Mouse (Mus musculus) macrophage (primary cell): ENCODE results near the gene Slc39a10. TPM values are rescaled to one million over a fixed set of nuclear protein-coding genes. Genes with fewer than 3 reads are reported as not detected.

ENCODE experiments used
- H3K27ac ChIP-seq: fragments of 350-480 bp; formaldehyde crosslinking; 2 replicates; pipeline ENCODE4 v1.9.0; 2021
- H3K36me3 ChIP-seq: fragments of 350-480 bp; formaldehyde crosslinking; 2 replicates; pipeline ENCODE4 v1.9.0; 2021; ENCODE audit errors: inconsistent target
- H3K4me3 ChIP-seq: fragments of 350-480 bp; formaldehyde crosslinking; 2 replicates; pipeline ENCODE4 v1.9.0; 2021; ENCODE audit errors: inconsistent target
- H3K79me2 ChIP-seq: fragments of 350-480 bp; formaldehyde crosslinking; 2 replicates; pipeline ENCODE4 v1.9.0; 2021; ENCODE audit errors: inconsistent target
- WGBS: methylation state at CpG from one replicate; pipeline ENCODE4 v1.1.7; 2026; ENCODE audit warnings: inconsistent platforms; ENCODE audit not compliant: missing documents; 5-methylcytosine and 5-hydroxymethylcytosine counted together
- polyA plus RNA-seq: library from polyadenylated mRNA; stranded (reverse); fragments of 250-400 nt; gene quantifications from 3 replicates; pipeline ENCODE4 v1.2.4, GENCODE M21; 2018; ENCODE audit warnings: inconsistent platforms

Slc39a10 gene
- polyA plus RNA-seq, 1 experiment from 2014 or later = 20.8 TPM

DNA sequence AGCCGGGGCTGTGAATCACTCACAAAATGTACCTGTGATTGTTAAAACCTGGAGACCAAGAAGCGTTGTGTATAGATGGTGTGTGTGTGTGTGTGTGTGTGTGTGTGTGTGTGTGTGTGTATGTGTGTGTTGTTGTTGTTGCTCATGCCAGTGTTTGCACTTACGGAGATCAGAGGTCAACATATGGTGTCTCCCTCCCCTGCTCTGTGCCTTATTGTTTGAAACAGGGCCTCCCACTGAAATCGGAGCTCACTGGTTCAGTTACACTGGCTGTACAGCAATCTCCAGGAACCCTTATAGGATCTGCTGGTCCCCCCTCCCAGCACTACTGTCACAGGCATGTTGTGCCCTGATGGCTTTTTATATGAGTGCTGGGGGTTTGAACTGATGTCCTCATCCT lies 3.9 kb downstream of the Slc39a10 start:
- Histone ChIP-seq H3K79me2 (no peaks in the 10 kb centered on the region), H3K27ac (no peak overlapping the region), H3K4me3 (no peak overlapping the region), H3K36me3 (no peaks in the 10 kb centered on the region)
- WGBS = 93% methylated on average over 3 of the region's 4 CpGs

- Histone ChIP-seq H3K27ac (no peak overlapping the region), H3K4me3 (no peak overlapping the region), H3K36me3 (no peaks in the 10 kb centered on the region), H3K79me2 (no peaks in the 10 kb centered on the region)
- 100% methylated on average over 2 of the region's 2 CpGs for WGBS
Observed at GRCm38 (mm10) chr1:46888324-46888723, 4.3 kb downstream of the Slc39a10 start.

DNA sequence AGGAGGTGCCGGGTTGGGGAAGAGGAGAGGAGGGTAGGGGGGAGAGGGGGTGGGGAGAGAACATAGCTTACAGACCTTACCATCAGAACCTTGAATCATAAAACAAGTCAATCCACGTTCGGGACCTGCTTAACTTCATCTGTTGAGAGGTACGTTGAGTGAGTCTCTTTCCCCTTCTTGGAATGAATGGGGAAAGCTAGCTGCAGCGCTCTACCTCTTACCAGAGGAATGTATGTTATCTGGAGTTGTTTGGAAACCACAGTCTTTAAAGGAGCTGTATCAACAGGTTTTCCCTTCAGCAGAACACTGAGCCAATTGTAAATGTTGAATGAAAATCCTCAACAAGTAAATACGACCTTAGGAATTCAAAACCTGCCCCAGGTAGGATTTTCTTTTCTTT lies 4.7 kb downstream of the Slc39a10 start:
- H3K27ac ChIP-seq = no peak overlapping the region
- no peaks in the 10 kb centered on the region for H3K79me2 ChIP-seq
- 93% methylated on average over 6 of the region's 6 CpGs for WGBS
- H3K4me3 ChIP-seq = no peak overlapping the region
- no peaks in the 10 kb centered on the region for H3K36me3 ChIP-seq

- 91% methylated on average over 9 of the region's 9 CpGs for WGBS
- Histone ChIP-seq H3K79me2 (no peaks in the 10 kb centered on the region), H3K27ac (no peak overlapping the region), H3K4me3 (no peak overlapping the region), H3K36me3 (no peaks in the 10 kb centered on the region)
Observed at GRCm38 (mm10) chr1:46886091-46886490, 6.6 kb downstream of the Slc39a10 start.

DNA sequence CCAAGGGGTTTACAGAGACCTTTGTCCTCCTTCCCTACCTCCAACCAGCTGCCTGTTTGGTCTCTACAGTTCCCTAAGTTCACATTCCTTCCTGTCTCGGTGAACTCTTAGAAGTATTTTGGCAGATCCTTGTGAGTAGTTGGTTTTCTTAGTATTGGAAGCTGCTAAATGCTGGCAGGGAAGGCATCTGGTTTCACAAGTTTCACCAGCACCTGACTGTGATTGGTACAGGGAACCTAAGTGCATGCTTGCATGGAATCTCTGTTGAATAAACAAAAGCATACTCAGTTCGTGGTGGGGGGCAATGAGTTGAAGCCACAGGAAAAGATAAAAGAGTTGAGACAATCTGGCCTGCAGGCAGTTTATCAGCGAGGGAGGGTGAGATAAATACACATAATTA lies 7.4 kb downstream of the Slc39a10 start:
- no peaks in the 10 kb centered on the region for H3K36me3 ChIP-seq
- no peak overlapping the region for H3K4me3 ChIP-seq
- no peak overlapping the region for H3K27ac ChIP-seq
- H3K79me2 ChIP-seq = no peaks in the 10 kb centered on the region
- 76% methylated on average over 2 of the region's 3 CpGs for WGBS

GRCm38 (mm10) chr1:46879951-46880350 lies 12.7 kb downstream of the Slc39a10 start:
- Histone ChIP-seq H3K27ac (no peak overlapping the region), H3K36me3 (no peaks in the 10 kb centered on the region), H3K79me2 (no peaks in the 10 kb centered on the region), H3K4me3 (no peak overlapping the region)

DNA sequence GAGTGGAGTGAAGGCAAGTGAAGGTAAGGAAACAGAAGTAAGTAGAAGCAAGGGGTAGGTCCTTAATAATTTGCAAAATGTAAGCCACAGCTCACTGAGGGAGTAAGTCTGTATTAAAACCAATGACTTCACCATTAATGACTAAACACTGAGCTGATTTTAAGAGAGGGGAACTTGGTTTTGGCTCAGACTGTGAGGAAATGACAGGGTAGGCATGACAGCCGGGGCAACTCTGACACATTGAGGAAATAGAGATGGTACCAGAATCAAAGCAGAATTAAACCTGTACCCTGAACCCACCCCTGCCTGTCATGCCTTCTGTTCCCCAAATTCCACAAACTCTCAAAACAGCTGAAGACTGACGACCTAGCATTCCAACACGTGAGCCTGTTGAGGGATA lies 18.9 kb downstream of the Slc39a10 start:
- peak overlapping the region; percentile 86 for H3K27ac ChIP-seq
- no peak overlapping the region for H3K4me3 ChIP-seq
- WGBS = 27% methylated on average over 3 of the region's 3 CpGs
- no peaks in the 10 kb centered on the region for H3K79me2 ChIP-seq
- no peaks in the 10 kb centered on the region for H3K36me3 ChIP-seq

GRCm38 (mm10) chr1:46869788-46870187 lies 22.9 kb downstream of the Slc39a10 start:
- Histone ChIP-seq H3K4me3 (no peak overlapping the region), H3K79me2 (no peaks in the 10 kb centered on the region), H3K36me3 (no peaks in the 10 kb centered on the region), H3K27ac (no peak overlapping the region)

- no peaks in the 10 kb centered on the region for H3K79me2 ChIP-seq
- H3K27ac ChIP-seq = peak overlapping the region; percentile 64
- no peak overlapping the region for H3K4me3 ChIP-seq
- no peaks in the 10 kb centered on the region for H3K36me3 ChIP-seq
- 79% methylated on average over 7 of the region's 7 CpGs for WGBS
Observed at GRCm38 (mm10) chr1:46864175-46864885, 28.3 kb downstream of the Slc39a10 start.

DNA sequence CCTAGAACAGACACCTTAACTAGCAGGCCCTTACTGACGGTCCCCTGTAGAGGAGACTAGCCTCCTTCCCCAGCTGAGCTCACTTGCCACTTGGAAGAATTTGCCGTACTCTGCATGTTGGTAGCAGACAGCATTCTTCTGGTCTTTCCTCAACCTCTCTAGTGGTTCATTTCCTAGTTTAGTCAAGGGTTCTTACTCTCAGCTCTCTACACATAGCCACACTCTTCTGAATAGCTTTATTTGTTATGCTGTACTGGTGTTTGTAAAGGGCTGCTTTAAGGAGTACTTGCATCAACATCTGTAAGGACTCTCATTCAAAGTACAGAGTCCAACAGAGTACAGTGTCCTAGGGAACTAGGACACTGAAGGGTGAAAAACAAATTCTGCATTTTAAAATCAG lies 29.2 kb downstream of the Slc39a10 start:
- Histone ChIP-seq H3K79me2 (no peaks in the 10 kb centered on the region), H3K27ac (peak overlapping the region; percentile 64), H3K36me3 (no peaks in the 10 kb centered on the region), H3K4me3 (no peak overlapping the region)
- WGBS = 89% methylated on average over 2 of the region's 2 CpGs

DNA sequence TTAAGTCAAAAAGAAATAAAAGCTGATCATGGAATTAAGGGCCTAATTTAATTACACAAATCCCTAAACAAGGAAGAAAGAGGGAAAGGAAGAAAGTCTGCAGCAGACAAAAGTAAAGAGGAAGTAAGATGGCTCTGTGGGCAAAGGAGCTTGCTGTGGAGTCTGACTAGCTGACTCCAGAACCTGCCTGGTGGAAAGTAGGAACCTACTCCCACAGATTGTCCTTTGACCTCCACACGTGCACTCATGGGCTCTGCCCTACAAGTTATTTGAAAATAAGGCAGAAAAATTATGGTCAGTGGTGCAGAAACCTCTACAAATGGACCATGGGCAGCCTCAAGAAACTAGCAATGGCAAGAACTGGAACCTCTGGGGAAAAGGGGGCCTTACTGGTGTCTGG lies 32.6 kb downstream of the Slc39a10 start:
- Histone ChIP-seq H3K27ac (peak overlapping the region; percentile 24; the same call in 1 of the 2 replicates), H3K36me3 (no peaks in the 10 kb centered on the region), H3K4me3 (no peak overlapping the region), H3K79me2 (no peaks in the 10 kb centered on the region)
- WGBS = 10% methylated on average over 1 of the region's 1 CpGs

- no peak overlapping the region for H3K27ac ChIP-seq
- H3K79me2 ChIP-seq = no peaks in the 10 kb centered on the region
- WGBS = 85% methylated on average over 5 of the region's 5 CpGs
- no peak overlapping the region for H3K4me3 ChIP-seq
- no peaks in the 10 kb centered on the region for H3K36me3 ChIP-seq
Observed at GRCm38 (mm10) chr1:46858579-46858978, 34.1 kb downstream of the Slc39a10 start.

DNA sequence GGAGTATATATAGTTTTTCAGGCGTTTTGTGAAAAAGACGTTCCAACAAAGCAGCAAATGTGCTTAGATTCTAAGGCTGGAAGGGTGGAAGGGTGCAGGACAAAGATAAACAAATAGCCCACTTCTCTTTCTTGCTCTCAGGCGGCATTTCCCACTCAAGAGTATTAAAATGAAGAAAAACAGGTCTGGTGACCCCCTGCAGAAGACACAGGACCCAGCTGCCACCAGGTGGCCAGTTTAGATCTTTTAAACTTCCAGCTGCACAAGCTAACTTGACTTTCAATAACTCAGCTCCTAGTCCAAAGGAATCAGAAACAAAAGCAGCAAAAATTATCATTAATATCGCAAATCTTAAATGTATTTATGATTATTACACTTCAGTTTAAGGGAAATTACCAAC lies 36.2 kb downstream of the Slc39a10 start:
- H3K4me3 ChIP-seq = no peak overlapping the region
- no peaks in the 10 kb centered on the region for H3K36me3 ChIP-seq
- H3K79me2 ChIP-seq = peaks cover 11% of the 10 kb centered on the region
- H3K27ac ChIP-seq = no peak overlapping the region
- 77% methylated on average over 4 of the region's 4 CpGs for WGBS

- Histone ChIP-seq H3K27ac (peak overlapping the region; percentile 92), H3K79me2 (peaks cover 24% of the 10 kb centered on the region), H3K36me3 (no peaks in the 10 kb centered on the region), H3K4me3 (peak overlapping the region; percentile 51)
- WGBS = 28% methylated on average over 18 of the region's 18 CpGs
Observed at GRCm38 (mm10) chr1:46854036-46854900, 38.4 kb downstream of the Slc39a10 start.

GRCm38 (mm10) chr1:46853317-46854035 lies 39.2 kb downstream of the Slc39a10 start:
- Histone ChIP-seq H3K27ac (peak overlapping the region; percentile 92), H3K4me3 (peak overlapping the region; percentile 51), H3K36me3 (no peaks in the 10 kb centered on the region), H3K79me2 (peaks cover 24% of the 10 kb centered on the region)
- under 1% methylated on average over 78 of the region's 86 CpGs for WGBS
